Mouse (Mus musculus): ENCODE measurements around the gene Slc6a1. TPM values are rescaled to one million over a fixed set of nuclear protein-coding genes. Genes with fewer than 3 reads are reported as not detected.

Gene Slc6a1
- polyA plus RNA-seq, 1 experiment from 2014 or later: 0.28 TPM

GRCm38 (mm10) chr6:114267979-114268378 is 14.5 kb upstream of the Slc6a1 start:
- Histone ChIP-seq H3K4me2 (no peak overlapping the region), H3K9ac (no peak overlapping the region), H3K9me3 (no peaks in the 10 kb centered on the region), H3K27ac (no peak overlapping the region), H3K4me3 (no peak overlapping the region), H3K4me1 (peaks cover 13% of the 10 kb centered on the region), H3K36me3 (no peaks in the 10 kb centered on the region), H3K27me3 (peaks cover 14% of the 10 kb centered on the region; the same call in 1 of the 2 replicates)
- no peak for ATAC-seq (ENCODE audit: insufficient number of reproducible peaks, low FRiP score, low TSS enrichment, low read depth)
- 40% methylated on average over 4 of the region's 4 CpGs for WGBS

- peaks cover 26% of the 10 kb centered on the region; the same call in 1 of the 2 replicates for H3K27me3 ChIP-seq
- no peak overlapping the region for H3K4me3 ChIP-seq
- H3K4me2 ChIP-seq: no peak overlapping the region
- no peak for ATAC-seq (ENCODE audit: insufficient number of reproducible peaks, low FRiP score, low TSS enrichment, low read depth)
- WGBS: 89% methylated on average over 2 of the region's 2 CpGs
- H3K4me1 ChIP-seq: peaks cover 4% of the 10 kb centered on the region
- no peaks in the 10 kb centered on the region for H3K36me3 ChIP-seq
- no peak overlapping the region for H3K9ac ChIP-seq
- no peaks in the 10 kb centered on the region for H3K9me3 ChIP-seq
- no peak overlapping the region for H3K27ac ChIP-seq
These were observed 12.8 kb upstream of the Slc6a1 start for GRCm38 (mm10) chr6:114269589-114269988.

DNA sequence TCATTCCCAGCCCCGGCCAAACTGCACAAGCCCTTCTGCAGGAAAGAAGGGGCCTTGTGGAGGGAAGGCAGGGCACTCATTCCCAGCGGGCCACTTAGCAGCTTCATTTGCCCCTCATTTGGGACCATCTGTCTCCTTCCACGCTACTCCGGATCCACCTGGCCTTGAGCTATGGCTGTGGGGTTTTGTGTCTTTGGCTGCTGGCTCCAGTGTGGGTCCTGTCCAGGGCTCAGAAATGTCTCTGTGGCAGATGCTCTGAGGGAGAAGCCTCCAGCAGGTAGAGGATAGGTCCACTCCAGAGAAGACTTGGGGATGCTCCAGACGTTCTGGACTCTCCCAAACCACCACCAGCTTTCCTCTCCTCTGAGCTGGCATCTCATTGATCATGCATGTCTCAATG is 11.6 kb upstream of the Slc6a1 start:
- no peak for ATAC-seq (ENCODE audit: insufficient number of reproducible peaks, low FRiP score, low TSS enrichment, low read depth)

GRCm38 (mm10) chr6:114272279-114272678 is 10.2 kb upstream of the Slc6a1 start:
- H3K4me1 ChIP-seq: no peaks in the 10 kb centered on the region
- peaks cover 34% of the 10 kb centered on the region for H3K27me3 ChIP-seq
- H3K4me2 ChIP-seq: no peak overlapping the region
- H3K27ac ChIP-seq: no peak overlapping the region
- H3K36me3 ChIP-seq: no peaks in the 10 kb centered on the region
- ATAC-seq (ENCODE audit: insufficient number of reproducible peaks, low FRiP score, low TSS enrichment, low read depth): no peak
- WGBS: 66% methylated on average over 15 of the region's 15 CpGs
- no peaks in the 10 kb centered on the region for H3K9me3 ChIP-seq
- H3K9ac ChIP-seq: no peak overlapping the region
- no peak overlapping the region for H3K4me3 ChIP-seq

More for the DNA sequence above, 11.6 kb upstream of the Slc6a1 start:
- no peak overlapping the region for H3K27ac ChIP-seq
- 68% methylated on average over 5 of the region's 5 CpGs for WGBS
- H3K4me1 ChIP-seq: no peaks in the 10 kb centered on the region
- no peaks in the 10 kb centered on the region for H3K9me3 ChIP-seq
- H3K27me3 ChIP-seq: peaks cover 24% of the 10 kb centered on the region; the same call in 1 of the 2 replicates
- no peak overlapping the region for H3K4me3 ChIP-seq
- no peak overlapping the region for H3K4me2 ChIP-seq
- H3K9ac ChIP-seq: no peak overlapping the region
- H3K36me3 ChIP-seq: no peaks in the 10 kb centered on the region

DNA sequence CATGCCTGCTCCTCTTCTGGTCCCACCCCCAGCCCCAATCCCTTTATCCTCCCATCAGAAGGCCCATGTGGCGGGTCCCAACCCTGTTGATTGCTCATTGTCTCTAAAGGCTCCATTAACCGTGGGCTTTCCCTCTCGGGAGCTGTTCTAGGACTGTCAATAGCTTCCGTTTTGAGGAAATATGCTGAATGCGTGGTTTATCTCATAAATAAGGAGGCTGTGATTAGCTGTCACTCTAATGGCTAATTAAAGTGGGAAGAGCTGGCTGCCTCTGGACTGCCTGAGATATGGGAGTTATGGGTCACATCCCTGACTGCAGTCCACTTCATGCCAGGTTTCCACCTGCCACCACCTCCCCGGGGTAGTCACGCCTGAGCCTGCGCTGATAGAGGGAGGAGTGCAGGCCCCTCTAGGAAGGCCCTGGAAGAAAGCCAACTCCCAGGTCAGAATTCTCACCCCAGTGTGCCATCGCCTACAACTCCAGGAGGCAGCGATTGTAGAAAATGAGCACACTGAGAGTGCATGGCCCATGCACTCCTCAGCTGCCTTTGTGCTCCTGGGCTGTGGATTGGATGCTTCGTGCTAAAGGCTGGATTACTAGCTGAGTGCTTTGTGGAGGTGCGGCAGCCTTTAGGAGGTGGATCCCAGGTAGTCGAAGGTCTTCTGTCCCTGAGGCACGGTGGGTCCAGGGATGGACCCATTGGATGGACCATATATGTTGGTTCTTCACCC is 8.3 kb upstream of the Slc6a1 start:
- H3K27ac ChIP-seq: no peak overlapping the region
- ATAC-seq (ENCODE audit: insufficient number of reproducible peaks, low FRiP score, low TSS enrichment, low read depth): no peak
- no peak overlapping the region for H3K9ac ChIP-seq
- no peaks in the 10 kb centered on the region for H3K9me3 ChIP-seq
- peaks cover 34% of the 10 kb centered on the region for H3K27me3 ChIP-seq
- no peaks in the 10 kb centered on the region for H3K36me3 ChIP-seq
- no peak overlapping the region for H3K4me3 ChIP-seq
- WGBS: 56% methylated on average over 14 of the region's 14 CpGs
- no peaks in the 10 kb centered on the region for H3K4me1 ChIP-seq
- no peak overlapping the region for H3K4me2 ChIP-seq

DNA sequence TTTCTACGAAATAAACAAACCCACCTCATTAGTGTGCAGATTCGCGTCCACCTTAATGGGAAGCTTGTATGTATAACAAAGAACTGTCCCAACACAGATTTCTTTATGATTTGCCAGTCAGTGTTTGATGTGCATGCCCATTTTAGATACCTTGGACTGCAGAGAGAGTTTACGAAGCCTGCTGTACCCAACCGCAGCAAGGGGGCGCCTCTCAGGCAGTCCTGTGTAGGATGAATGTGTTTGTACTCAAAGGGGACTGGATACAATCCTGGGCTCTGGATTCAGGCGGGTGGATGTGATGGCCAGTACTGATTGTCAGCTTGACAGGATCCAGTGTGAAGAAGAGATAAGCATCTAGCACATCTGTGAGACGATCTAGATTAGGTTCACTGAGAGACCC is 6.6 kb upstream of the Slc6a1 start:
- 52% methylated on average over 8 of the region's 8 CpGs for WGBS
- Histone ChIP-seq H3K4me3 (no peak overlapping the region), H3K4me1 (no peaks in the 10 kb centered on the region), H3K27ac (no peak overlapping the region), H3K9me3 (no peaks in the 10 kb centered on the region), H3K36me3 (no peaks in the 10 kb centered on the region), H3K4me2 (no peak overlapping the region), H3K27me3 (peaks cover 37% of the 10 kb centered on the region), H3K9ac (no peak overlapping the region)
- ATAC-seq (ENCODE audit: insufficient number of reproducible peaks, low FRiP score, low TSS enrichment, low read depth): no peak

- no peak overlapping the region; the same call in 1 of the 2 replicates for H3K4me2 ChIP-seq
- no peak overlapping the region for H3K4me3 ChIP-seq
- no peak overlapping the region for H3K9ac ChIP-seq
- H3K4me1 ChIP-seq: peaks cover 7% of the 10 kb centered on the region
- ATAC-seq (ENCODE audit: insufficient number of reproducible peaks, low FRiP score, low TSS enrichment, low read depth): no peak
- 24% methylated on average over 8 of the region's 8 CpGs for WGBS
- H3K36me3 ChIP-seq: no peaks in the 10 kb centered on the region
- H3K27me3 ChIP-seq: peaks cover 76% of the 10 kb centered on the region
- H3K9me3 ChIP-seq: no peaks in the 10 kb centered on the region
- no peak overlapping the region for H3K27ac ChIP-seq
These were observed 889 bp downstream of the Slc6a1 start for GRCm38 (mm10) chr6:114283278-114283770.

DNA sequence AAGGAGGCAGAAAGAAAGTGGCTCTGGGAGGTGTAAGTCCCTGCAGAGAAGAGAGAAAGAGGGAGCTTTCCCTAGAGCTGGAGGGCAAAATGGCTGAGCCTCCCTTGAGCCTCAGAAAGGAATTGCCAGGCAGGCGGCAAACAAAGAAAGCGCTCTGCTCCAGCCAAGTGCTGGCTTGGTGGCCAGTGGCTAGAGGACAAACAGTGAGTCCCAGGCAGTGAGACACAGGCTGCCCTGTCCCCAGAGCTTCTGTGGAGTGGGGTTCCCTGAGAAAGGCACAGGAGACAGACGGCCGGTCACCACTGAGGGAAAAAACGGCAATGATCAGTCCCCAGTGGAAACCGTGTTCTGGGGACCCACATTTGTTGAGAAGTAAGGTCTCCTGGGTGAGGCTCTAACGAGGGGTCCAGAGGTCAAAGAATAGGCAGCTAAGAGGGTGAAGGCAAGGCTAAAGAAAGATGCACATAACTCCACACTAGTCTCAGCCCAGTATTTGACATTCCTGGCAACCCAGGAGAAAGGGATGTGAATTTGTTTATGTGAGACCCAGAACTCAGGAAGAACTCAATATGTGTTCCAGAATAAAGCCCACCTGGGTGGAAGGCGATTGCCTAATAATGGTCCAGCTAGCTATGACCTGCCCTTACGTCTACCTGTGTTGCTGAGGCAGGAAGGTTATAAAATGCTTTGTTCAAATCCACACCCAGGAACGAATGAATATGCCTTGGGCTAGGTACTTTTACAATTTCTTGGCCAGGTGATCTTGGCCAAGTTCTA is 1.7 kb downstream of the Slc6a1 start:
- WGBS: 50% methylated on average over 10 of the region's 10 CpGs
- no peaks in the 10 kb centered on the region for H3K9me3 ChIP-seq
- peaks cover 82% of the 10 kb centered on the region for H3K27me3 ChIP-seq

DNA sequence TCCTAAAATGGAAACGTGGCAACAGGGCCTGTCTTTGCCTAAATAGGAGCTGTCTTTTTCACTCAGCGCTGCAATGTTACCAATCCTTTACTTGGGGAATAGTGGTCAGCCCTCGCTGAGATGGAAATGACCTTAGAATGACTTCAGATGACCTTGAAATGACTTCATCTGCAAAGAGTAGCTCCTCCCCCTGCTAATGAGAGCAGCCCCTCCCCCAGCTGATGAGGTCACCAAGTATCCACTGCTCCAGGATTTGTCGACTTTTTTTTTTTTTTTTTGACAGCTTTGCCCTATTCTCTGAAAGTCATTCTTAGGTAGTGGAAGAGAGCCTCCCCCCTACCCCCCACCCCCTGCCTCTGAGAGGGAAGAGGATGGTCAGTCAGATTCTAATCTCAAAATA is 3.0 kb downstream of the Slc6a1 start:
- ATAC-seq (ENCODE audit: insufficient number of reproducible peaks, low FRiP score, low TSS enrichment, low read depth): no peak

More for the DNA sequence above, 1.7 kb downstream of the Slc6a1 start:
- ATAC-seq (ENCODE audit: insufficient number of reproducible peaks, low FRiP score, low TSS enrichment, low read depth): no peak
- no peak overlapping the region for H3K9ac ChIP-seq
- no peak overlapping the region for H3K4me2 ChIP-seq
- peaks cover 7% of the 10 kb centered on the region for H3K4me1 ChIP-seq
- H3K27ac ChIP-seq: no peak overlapping the region
- no peak overlapping the region for H3K4me3 ChIP-seq
- H3K36me3 ChIP-seq: no peaks in the 10 kb centered on the region

GRCm38 (mm10) chr6:114289106-114289505 is 6.7 kb downstream of the Slc6a1 start:
- WGBS: 45% methylated on average over 7 of the region's 7 CpGs
- Histone ChIP-seq H3K9me3 (no peaks in the 10 kb centered on the region), H3K4me3 (no peak overlapping the region), H3K4me2 (no peak overlapping the region), H3K9ac (no peak overlapping the region), H3K4me1 (no peaks in the 10 kb centered on the region; the same call in 1 of the 2 replicates), H3K36me3 (no peaks in the 10 kb centered on the region), H3K27me3 (peaks cover 62% of the 10 kb centered on the region), H3K27ac (no peak overlapping the region)
- no peak for ATAC-seq (ENCODE audit: insufficient number of reproducible peaks, low FRiP score, low TSS enrichment, low read depth)

More for the DNA sequence above, 3.0 kb downstream of the Slc6a1 start:
- H3K27me3 ChIP-seq: peaks cover 89% of the 10 kb centered on the region
- no peaks in the 10 kb centered on the region for H3K9me3 ChIP-seq
- no peaks in the 10 kb centered on the region for H3K36me3 ChIP-seq
- WGBS: 31% methylated on average over 4 of the region's 4 CpGs
- no peak overlapping the region for H3K4me2 ChIP-seq
- no peak overlapping the region for H3K27ac ChIP-seq
- no peak overlapping the region for H3K9ac ChIP-seq
- H3K4me3 ChIP-seq: no peak overlapping the region
- H3K4me1 ChIP-seq: peaks cover 7% of the 10 kb centered on the region

GRCm38 (mm10) chr6:114290184-114290583 is 7.7 kb downstream of the Slc6a1 start:
- H3K36me3 ChIP-seq: no peaks in the 10 kb centered on the region
- H3K9me3 ChIP-seq: no peaks in the 10 kb centered on the region
- no peaks in the 10 kb centered on the region; the same call in 1 of the 2 replicates for H3K4me1 ChIP-seq
- no peak overlapping the region for H3K9ac ChIP-seq
- WGBS: 65% methylated on average over 8 of the region's 8 CpGs
- no peak for ATAC-seq (ENCODE audit: insufficient number of reproducible peaks, low FRiP score, low TSS enrichment, low read depth)
- no peak overlapping the region for H3K4me2 ChIP-seq
- no peak overlapping the region for H3K4me3 ChIP-seq
- H3K27ac ChIP-seq: no peak overlapping the region
- H3K27me3 ChIP-seq: peaks cover 51% of the 10 kb centered on the region

- H3K9me3 ChIP-seq: no peaks in the 10 kb centered on the region
- H3K4me3 ChIP-seq: no peak overlapping the region
- no peak overlapping the region for H3K9ac ChIP-seq
- no peak overlapping the region for H3K4me2 ChIP-seq
- H3K36me3 ChIP-seq: no peaks in the 10 kb centered on the region
- 55% methylated on average over 4 of the region's 4 CpGs for WGBS
- H3K4me1 ChIP-seq: no peaks in the 10 kb centered on the region; the same call in 1 of the 2 replicates
- H3K27ac ChIP-seq: no peak overlapping the region
- peaks cover 44% of the 10 kb centered on the region for H3K27me3 ChIP-seq
- ATAC-seq (ENCODE audit: insufficient number of reproducible peaks, low FRiP score, low TSS enrichment, low read depth): no peak
These were observed 8.5 kb downstream of the Slc6a1 start for GRCm38 (mm10) chr6:114290929-114291328.

All from limb, embryonic 15.5 days (tissue).